Mouse (Mus musculus) fibroblast of lung, adult 2 months (primary cell): ENCODE measurements around the gene Calm5.
"Not testable (repeated sequence)": the region's sequence is repeated elsewhere in the genome, so short reads cannot be mapped to it uniquely, and the experiment has no call there.

Source experiments
- DNase-seq: peaks from one replicate; pipeline ENCODE4 v3.0.0-alpha.2; 2011; ENCODE audit warnings: low read depth

The Calm5 gene

GRCm38 (mm10) chr13:3853648-3854333, at the start of gene Calm5:
Calm5 (plus strand) TSS chr13:3854173.
- DNase-seq: not testable (repeated sequence)

DNA sequence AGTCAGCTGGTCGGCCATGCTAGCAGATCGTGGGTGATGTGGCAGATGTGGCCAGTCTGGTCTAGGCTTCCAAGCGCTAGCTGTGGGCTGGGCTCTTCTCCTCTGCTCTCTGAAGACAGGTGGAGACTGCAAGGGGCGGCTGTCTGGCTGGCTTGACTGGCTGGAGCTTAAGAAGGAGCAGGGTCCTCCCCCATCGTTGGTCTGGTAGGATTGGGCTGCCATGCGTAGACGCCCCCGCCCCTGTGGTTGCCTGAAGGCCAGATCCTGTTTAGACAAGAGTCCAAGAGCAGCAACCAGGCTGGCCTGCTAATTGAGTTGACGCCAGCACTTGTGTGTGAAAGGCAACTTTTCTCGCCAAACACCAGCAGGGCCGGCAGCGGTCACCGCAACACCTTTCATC, 49.8 kb upstream of the Calm5 start, which contains the start of gene Calml3:
TSS of gene Calml3 (minus strand) at position 131 of the 400 bp plus-strand sequence.
- peak; percentile 16 for DNase-seq

DNA sequence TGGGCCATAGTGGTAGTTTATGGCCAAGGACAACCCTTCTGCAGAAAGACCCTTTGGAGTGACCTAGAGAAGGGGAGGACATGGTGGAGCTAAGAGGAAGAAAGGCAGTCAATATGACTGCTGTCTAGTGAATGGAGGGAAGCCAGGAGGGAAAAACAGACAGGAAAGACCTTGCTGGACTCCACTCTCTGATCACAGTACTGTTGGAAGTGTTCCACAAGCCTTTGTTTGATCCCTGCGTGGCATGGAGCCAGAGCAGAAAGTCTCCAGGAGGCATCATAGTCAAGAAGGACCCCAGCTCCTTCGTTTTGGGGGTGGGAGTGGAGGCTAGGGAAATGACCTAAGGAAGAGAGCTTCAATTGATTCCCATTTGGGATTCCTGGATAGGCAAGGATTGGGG, 48.8 kb upstream of the Calm5 start:
- no peak for DNase-seq

DNA sequence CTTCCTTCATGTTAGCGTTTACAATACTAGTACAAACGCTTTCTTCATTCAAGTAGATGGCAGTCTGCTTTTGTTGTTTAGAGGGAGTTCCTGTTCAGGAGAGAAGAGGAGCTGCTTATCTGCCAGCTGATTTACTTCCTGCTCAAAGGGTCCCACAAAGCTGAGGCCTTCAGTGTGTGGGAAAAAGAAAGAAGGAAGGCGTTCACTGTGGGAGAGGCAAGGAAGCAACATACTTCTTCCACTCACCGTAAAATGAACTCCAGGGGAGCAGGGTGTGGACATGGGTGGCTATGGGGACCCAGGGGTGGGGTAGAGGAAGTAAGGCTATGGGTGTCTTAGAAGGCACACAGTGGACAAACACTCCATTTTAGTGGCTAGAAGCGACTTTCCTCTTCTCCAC, 48.3 kb upstream of the Calm5 start:
- DNase-seq: no peak

GRCm38 (mm10) chr13:3807131-3807827, 46.7 kb upstream of the Calm5 start:
- peak; percentile 68 for DNase-seq

- DNase-seq: no peak
These were observed 35.8 kb upstream of the Calm5 start for GRCm38 (mm10) chr13:3818012-3818739.

- DNase-seq: no peak
These were observed 35.3 kb upstream of the Calm5 start for GRCm38 (mm10) chr13:3818740-3819076.

DNA sequence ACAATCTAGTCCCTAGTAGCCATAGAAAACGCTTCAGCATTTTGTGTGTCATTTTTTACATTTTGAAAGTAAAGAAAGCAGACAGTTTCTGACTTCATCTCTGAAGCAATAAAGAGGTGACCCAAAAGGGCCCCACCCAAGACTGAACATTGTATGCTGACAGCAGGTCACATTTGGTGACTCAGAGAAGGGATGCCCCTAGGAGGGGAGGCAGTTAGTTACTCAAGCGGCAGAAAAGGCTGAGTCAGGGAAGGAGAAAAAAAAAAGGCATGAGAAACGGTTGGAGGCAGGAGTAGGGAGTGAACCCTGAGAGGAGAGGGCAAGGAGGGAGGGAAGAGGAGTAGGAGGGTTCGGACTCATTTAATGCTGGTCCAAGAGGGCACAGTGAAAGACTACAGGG, 31.9 kb upstream of the Calm5 start:
- DNase-seq: no peak

DNA sequence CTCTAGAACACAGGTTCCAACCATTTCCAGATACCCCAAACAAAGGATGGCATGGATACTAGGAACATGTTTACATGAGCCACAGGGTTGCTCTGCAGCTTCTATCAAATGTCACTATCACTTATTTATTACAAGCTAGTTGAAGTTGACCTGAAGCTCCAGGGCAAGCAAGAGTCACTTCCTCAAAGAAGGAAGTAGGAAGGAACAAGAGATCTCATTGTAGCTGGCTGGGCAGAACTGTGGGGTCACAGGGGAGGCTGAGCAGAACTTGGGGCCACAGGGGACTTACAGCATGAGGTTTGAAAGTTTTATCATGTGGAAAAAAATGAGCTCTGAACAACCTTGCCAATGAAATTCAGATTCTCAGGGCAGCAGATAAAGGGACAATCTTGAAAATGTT, 28.2 kb upstream of the Calm5 start:
- DNase-seq: no peak

DNA sequence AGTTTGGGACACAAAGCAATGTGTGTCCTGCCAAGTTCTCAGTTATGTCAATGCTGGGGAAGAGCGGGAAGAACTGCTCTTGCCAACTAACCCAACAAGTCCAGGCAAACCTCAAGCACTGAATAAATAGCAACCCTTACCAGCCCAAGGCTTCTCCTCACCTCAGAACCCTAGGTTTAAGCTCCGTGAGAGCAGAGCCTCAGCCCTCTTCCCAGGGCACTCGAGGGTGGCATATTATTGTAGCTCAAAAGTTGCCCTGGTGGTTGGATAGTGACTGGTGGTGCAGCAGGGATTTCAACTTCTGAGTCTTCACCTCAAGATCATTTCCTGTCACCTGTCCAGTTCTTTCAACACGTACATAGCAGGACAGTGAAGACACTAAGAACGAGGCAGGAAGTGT, 22.4 kb upstream of the Calm5 start:
- DNase-seq: no peak

DNA sequence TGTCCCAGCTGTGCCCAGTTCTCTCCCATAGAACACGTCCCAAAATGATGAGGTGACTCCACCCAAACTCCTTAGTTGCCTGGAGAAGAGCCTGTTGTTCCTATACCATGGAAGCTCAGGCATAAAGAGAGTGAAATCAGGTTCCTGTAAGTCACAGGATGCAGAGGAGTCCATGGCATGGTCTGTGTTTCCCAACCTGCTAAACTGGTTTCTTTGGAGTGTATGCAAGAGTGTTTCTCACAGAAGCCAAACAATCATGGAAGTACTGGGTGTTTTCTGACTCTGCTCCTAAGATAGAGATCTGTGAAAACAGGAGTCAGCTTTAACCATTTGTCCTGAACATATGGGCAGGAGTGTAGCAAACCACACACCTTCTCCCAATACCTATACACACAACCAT, 22.0 kb upstream of the Calm5 start:
- DNase-seq: no peak

DNA sequence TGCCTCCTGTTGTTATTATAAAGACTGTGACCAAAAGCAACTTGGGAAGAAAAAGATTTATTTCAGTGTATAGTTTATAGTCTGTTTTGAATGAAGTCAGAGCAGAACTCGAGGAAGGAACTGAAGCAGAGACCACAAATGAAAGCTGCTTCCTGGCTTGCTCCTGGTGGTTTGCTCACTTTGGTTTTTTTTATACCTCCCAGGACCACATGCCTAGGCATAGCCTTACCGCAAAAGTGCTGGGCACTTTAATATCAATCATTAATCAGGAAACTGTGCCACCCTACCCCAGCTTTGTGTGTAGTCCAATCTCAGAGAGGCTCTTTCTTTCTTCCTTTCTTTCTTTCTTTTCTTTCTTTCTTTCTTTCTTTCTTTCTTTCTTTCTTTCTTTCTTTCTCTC, 21.5 kb upstream of the Calm5 start:
- DNase-seq: no peak

- not testable (repeated sequence) for DNase-seq
These were observed 20.3 kb upstream of the Calm5 start for GRCm38 (mm10) chr13:3833644-3834043.

DNA sequence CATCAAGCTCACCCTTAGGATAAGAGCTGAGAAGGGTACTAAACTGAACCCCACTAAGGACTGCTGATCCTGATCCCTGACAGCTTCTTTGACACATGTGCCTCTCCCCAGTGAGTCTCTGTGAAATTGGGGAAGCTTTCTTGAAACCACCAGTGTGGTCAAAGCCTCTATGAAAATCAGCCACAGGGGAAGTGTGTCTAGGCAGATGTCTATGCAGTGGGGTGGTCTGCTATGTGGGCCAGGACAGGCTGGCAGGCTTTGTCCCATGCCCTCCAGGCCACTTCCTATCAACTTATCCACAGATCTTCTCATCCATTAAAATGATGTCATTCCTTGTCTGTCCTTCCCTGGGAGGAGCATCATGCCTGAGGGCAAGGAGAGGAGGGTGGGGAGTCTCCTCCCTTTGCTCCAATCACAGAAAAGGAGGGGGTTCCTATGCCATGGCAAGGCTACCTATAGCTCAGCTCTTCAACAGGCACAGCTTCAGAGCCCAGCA, 16.6 kb upstream of the Calm5 start, which contains the start of gene Calm4:
TSS of gene Calm4 (plus strand) at position 446 of the 496 bp plus-strand sequence.
- not testable (repeated sequence) for DNase-seq

DNA sequence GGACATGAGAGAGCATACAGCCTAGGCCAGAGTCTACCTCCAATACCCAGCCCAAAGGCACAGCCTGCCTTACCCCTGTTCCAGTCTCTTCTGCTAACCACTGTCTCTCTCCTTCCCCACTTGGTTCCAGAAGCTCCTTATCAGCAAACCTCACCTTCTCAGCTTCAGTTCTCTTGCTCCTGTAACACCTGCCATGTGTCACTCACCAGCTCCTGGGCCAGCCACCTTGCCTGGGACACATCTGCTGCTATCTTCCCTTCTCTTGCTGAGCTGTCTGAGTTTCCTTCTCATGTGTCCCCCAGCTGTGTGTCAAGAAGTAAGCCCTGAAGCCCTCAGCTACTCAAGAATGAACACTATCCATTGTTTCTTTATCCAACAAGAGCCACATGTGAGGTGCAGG, 13.3 kb upstream of the Calm5 start:
- DNase-seq: not testable (repeated sequence)

GRCm38 (mm10) chr13:3850330-3850729, 3.6 kb upstream of the Calm5 start:
- DNase-seq: no peak

DNA sequence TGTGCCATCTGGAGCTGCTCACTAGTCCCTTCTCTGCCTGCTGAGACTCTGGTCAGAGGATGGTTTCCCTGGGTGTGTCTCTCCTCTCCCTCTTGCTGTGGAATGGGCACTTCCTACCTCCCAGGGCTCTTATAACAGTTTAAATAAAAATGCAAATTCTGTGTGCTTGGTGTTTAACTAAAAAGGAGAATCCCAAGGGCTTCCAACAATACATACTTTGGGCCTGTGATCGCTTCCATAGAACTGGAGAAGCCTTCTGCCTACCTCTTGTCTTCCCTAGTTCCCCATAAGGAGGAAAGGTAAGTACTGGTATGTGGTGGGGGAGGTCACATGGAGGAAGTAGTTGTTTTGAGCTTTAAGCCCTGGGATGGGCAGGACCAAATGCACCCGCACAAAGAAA, 883 bp downstream of the Calm5 start:
- no peak for DNase-seq

- DNase-seq: no peak
These were observed 2.3 kb downstream of the Calm5 start for GRCm38 (mm10) chr13:3856252-3856651.

DNA sequence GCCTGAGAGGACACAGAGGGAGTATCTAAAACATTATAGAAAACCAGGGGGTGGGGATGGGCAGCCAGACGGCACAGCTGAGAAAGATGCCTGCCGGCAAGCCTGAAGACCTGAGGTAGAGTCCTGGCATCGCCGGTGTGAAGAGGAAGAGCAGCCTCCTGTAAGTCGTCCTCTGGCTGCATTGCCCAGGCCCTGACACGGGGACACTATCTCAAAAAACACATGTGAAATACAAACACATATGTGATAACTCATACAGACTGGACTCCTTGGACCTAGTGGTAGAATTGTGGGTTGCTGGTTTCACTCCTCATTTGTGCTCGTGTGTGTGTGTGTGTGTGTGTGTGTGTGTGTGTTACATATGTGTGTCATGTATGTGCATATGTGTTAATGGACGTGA, 7.3 kb downstream of the Calm5 start:
- no peak for DNase-seq

DNA sequence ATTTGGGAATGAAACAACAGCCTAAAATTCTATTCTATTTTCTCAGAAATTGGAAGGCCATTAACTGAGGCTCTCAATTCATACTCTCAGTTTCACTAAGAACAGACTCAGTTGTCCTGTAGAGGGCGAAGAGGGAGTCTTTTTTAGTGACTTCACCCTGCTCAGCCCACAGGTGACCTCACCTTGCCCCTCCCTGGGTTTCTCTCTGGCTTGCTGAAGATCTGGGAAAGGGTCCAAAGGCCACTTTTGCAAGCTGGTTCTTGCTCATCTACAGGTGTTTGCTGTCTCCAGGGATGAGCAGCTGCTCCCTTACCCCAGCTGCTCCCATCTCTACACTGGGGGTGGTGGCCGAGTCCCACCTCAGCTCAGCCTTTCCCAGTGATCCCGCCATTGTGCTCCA, 8.4 kb downstream of the Calm5 start:
- no peak for DNase-seq

DNA sequence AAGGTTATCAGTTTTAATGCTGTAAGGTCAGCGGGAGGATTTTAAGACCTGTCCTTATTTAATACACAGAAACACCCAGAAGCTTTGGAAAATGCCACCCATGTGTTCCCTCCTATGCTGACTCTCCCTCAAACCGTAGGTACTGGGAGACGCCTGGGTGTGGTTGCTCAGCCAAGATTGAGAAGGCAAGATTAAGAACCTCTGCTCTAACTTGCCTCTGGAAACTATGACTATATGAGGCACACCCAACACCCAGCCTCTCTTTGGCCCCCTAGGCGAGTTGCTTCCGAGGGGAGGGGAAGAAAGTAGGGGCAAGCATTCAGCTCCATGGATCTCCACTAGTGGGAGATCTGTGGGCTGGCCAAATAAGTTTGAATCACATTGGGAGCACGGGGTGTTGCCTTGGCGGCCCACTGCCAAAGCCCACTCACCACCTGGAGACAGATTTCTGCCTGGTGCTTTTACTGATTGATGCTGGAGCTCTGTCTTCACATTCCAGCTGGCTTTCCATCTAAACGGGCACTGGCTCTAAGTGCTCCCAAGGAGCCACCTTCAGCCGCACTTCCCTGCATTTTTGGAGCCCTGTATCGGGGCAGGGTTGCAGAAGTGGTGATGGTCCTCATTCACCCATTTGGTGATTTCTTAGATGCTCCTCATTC, 9.1 kb downstream of the Calm5 start:
- no peak for DNase-seq

DNA sequence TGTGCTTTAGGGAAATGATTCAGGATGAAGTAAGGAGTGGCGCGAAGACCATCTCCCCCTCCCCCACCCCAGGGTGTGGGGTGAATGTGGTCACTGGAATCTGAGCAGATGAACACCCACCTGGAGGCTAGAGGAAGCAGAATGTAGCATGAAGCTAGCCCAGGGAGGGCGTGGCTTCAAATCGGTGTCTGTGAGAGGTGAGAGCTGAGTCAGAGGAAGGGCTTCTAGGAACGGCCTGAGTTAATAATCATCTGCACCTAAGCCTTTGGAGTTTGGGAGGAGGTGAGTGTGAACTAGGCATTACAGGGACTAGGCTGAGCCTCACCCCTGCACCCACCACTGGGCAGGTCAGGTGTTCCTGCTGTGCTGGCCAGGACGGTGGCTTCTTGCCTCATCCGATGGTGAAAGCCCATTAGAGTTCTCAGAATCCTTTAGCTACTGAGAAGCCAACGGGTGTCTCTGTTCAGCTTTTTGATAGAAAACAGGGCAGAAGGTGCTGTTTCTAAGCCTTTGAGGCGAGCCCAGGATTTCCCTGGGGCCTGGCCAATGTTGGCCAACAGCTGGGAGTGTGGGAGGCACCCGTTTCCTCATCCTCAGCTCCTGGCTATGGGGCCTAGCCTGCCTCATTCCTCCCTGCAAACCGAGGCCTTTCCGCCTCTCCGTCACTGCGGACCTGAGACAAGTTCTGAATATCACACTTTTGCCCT, 11.8 kb downstream of the Calm5 start:
- no peak for DNase-seq
